Mouse (Mus musculus): Measurements from ENCODE around the gene BC048679.

GRCm38 (mm10) chr7:81489649-81490048, 8.4 kb downstream of the BC048679 start:
- no peak for TF ChIP-seq CTCF (IDR thresholded peaks at IDR 0.05; ENCODE audit: control insufficient read depth, insufficient read depth, insufficient read length)
- TF ChIP-seq USF1 (IDR thresholded peaks at IDR 0.05; ENCODE audit: low read depth) = no peak
- no peak for TF ChIP-seq MYOD1 (IDR thresholded peaks at IDR 0.05; ENCODE audit: control insufficient read depth, insufficient read length, low read depth)
- no peak for TF ChIP-seq MAX (IDR thresholded peaks at IDR 0.05)
- no peak for TF ChIP-seq FOSL1 (IDR thresholded peaks at IDR 0.05; ENCODE audit: insufficient read depth, low read length, poor library complexity, severe bottlenecking)
